Mouse (Mus musculus) thymus, adult 2 months (tissue): ENCODE measurements around the gene Rbm42. TPM values are rescaled to one million over a fixed set of nuclear protein-coding genes. Genes with fewer than 3 reads are reported as not detected.

Experiments
- DNase-seq: peaks from one replicate; pipeline ENCODE4 v3.0.0; 2021
- H3K27ac ChIP-seq: fragments of 200-500 bp; 2 replicates; pipeline ENCODE4 v1.5.1; 2012; ENCODE audit warnings: low read length, control low read depth; ENCODE audit not compliant: control insufficient read depth, insufficient read depth
- H3K27me3 ChIP-seq: fragments of 200-500 bp; 2 replicates; pipeline ENCODE4 v1.6.1; 2012; ENCODE audit warnings: mild to moderate bottlenecking, low read length, moderate library complexity, mixed read lengths; ENCODE audit not compliant: control insufficient read depth, insufficient read depth
- H3K36me3 ChIP-seq: fragments of 200-500 bp; 2 replicates; pipeline ENCODE4 v1.6.1; 2012; ENCODE audit warnings: mild to moderate bottlenecking, low read length, moderate library complexity; ENCODE audit not compliant: control insufficient read depth, insufficient read depth
- H3K4me1 ChIP-seq: fragments of 200-500 bp; replicated peaks from 2 replicates; pipeline ENCODE4 v1.6.1; 2012; ENCODE audit warnings: low read length; ENCODE audit not compliant: control insufficient read depth, insufficient read depth
- H3K4me3 ChIP-seq: fragments of 200-500 bp; 2 replicates; pipeline ENCODE4 v1.5.1; 2012; ENCODE audit warnings: mild to moderate bottlenecking, low read length, control low read depth, moderate library complexity; ENCODE audit not compliant: control insufficient read depth, insufficient read depth
- CTCF ChIP-seq: fragments of 200-500 bp; IDR thresholded peaks from 2 replicates; pipeline ENCODE4 v1.5.1; 2012; ENCODE audit warnings: mild to moderate bottlenecking, control low read depth, low read length, moderate library complexity, borderline replicate concordance; ENCODE audit not compliant: control insufficient read depth, poor library complexity, insufficient read depth; ENCODE audit errors: extremely low read depth
- POLR2A ChIP-seq: fragments of 200-500 bp; IDR thresholded peaks from 2 replicates; pipeline ENCODE4 v1.6.1; 2012; ENCODE audit warnings: mild to moderate bottlenecking, low read length, control low read depth, moderate library complexity; ENCODE audit not compliant: control insufficient read depth, poor library complexity, insufficient read depth; ENCODE audit errors: extremely low read depth
- WGBS: fragments of 180-500 bp; shearing (Covaris S2); methylation state at CpG from one replicate; pipeline ENCODE4 v1.1.7; 2018; 5-methylcytosine and 5-hydroxymethylcytosine counted together
- polyA plus RNA-seq: library from polyadenylated mRNA; depleted of rRNA; stranded (reverse); fragments of >200 nt; gene quantifications from 2 replicates; pipeline ENCODE4 v1.2.3, GENCODE M21; 2012

Rbm42 gene
- polyA plus RNA-seq, 1 experiment, result 117 TPM

- Histone ChIP-seq H3K4me3 (no peak overlapping the region), H3K27me3 (no peaks in the 10 kb centered on the region), H3K36me3 (no peaks in the 10 kb centered on the region), H3K27ac (no peak overlapping the region), H3K4me1 (no peaks in the 10 kb centered on the region)
- no peak for DNase-seq
- WGBS, result 88% methylated on average over 5 of the region's 5 CpGs
- TF ChIP-seq POLR2A (no peak), CTCF (no peak)
These were observed 28.3 kb upstream of the Rbm42 start for GRCm38 (mm10) chr7:30678263-30678975.

- WGBS, result 77% methylated on average over 9 of the region's 9 CpGs
- H3K4me3 ChIP-seq, result no peak within 1 kb of the TSS
- H3K4me1 ChIP-seq, result no peaks in the 10 kb centered on the region
- H3K36me3 ChIP-seq, result no peaks in the 10 kb centered on the region
- TF ChIP-seq POLR2A, result no peak
- no peak for TF ChIP-seq CTCF
- no peak within 1 kb of the TSS for H3K27ac ChIP-seq
- DNase-seq, result no peak
- H3K27me3 ChIP-seq, result no peaks in the 10 kb centered on the region
These were observed 21.4 kb upstream of the Rbm42 start, which contains the start of gene Pmis2 for GRCm38 (mm10) chr7:30671480-30671879. Pmis2 (minus strand) TSS chr7:30671605.

- Histone ChIP-seq H3K4me1 (peaks cover 6% of the 10 kb centered on the region), H3K27me3 (no peaks in the 10 kb centered on the region), H3K4me3 (no peak overlapping the region), H3K36me3 (no peaks in the 10 kb centered on the region), H3K27ac (no peak overlapping the region)
- TF ChIP-seq CTCF, result no peak
- TF ChIP-seq POLR2A, result no peak
- no peak for DNase-seq
- 42% methylated on average over 3 of the region's 3 CpGs for WGBS
These were observed 19.1 kb upstream of the Rbm42 start for GRCm38 (mm10) chr7:30669229-30669628.

GRCm38 (mm10) chr7:30665321-30665720 lies 15.2 kb upstream of the Rbm42 start:
- no peak overlapping the region for H3K27ac ChIP-seq
- no peaks in the 10 kb centered on the region for H3K27me3 ChIP-seq
- WGBS, result 11% methylated on average over 11 of the region's 11 CpGs
- TF ChIP-seq CTCF (no peak), POLR2A (no peak)
- H3K4me3 ChIP-seq, result peak overlapping the region; percentile 73
- no peak for DNase-seq
- peaks cover 6% of the 10 kb centered on the region for H3K4me1 ChIP-seq
- H3K36me3 ChIP-seq, result no peaks in the 10 kb centered on the region

- Histone ChIP-seq H3K36me3 (no peaks in the 10 kb centered on the region; the same call in 1 of the 2 replicates), H3K4me3 (peak within 1 kb of the TSS; percentile 73), H3K27me3 (no peaks in the 10 kb centered on the region), H3K4me1 (peaks cover 6% of the 10 kb centered on the region), H3K27ac (no peak within 1 kb of the TSS)
- peak; percentile 88 for DNase-seq
- TF ChIP-seq CTCF, result 0 out of 2 replicates have a peak, but pooled peaks have one; percentile 15
- 0 out of 2 replicates have a peak, but pooled peaks have one; percentile 42 for TF ChIP-seq POLR2A
- under 1% methylated on average over 34 of the region's 34 CpGs for WGBS
These were observed 14.5 kb upstream of the Rbm42 start, which contains the start of gene Haus5 for GRCm38 (mm10) chr7:30664529-30665200. Haus5 (minus strand) TSS chr7:30664994.

GRCm38 (mm10) chr7:30639083-30639482 lies 11.0 kb downstream of the Rbm42 start:
- H3K4me1 ChIP-seq, result no peaks in the 10 kb centered on the region
- no peak overlapping the region for H3K27ac ChIP-seq
- DNase-seq, result no peak
- 40% methylated on average over 4 of the region's 4 CpGs for WGBS
- no peak for TF ChIP-seq CTCF
- no peak for TF ChIP-seq POLR2A
- no peak overlapping the region for H3K4me3 ChIP-seq
- peaks cover 34% of the 10 kb centered on the region for H3K36me3 ChIP-seq
- peaks cover 7% of the 10 kb centered on the region; the same call in 1 of the 2 replicates for H3K27me3 ChIP-seq

GRCm38 (mm10) chr7:30636395-30636794 lies 13.7 kb downstream of the Rbm42 start:
- H3K27me3 ChIP-seq, result peaks cover 20% of the 10 kb centered on the region
- no peak for TF ChIP-seq CTCF
- no peak for TF ChIP-seq POLR2A
- DNase-seq, result no peak

More at GRCm38 (mm10) chr7:30636395-30636794, 13.7 kb downstream of the Rbm42 start:
- 34% methylated on average over 11 of the region's 11 CpGs for WGBS
- no peak overlapping the region for H3K4me3 ChIP-seq
- no peaks in the 10 kb centered on the region for H3K4me1 ChIP-seq
- H3K36me3 ChIP-seq, result peaks cover 8% of the 10 kb centered on the region
- no peak overlapping the region for H3K27ac ChIP-seq
